Mouse (Mus musculus) duodenum, adult 2 months (tissue): ENCODE measurements around the gene Peli3. TPM values are rescaled to one million over a fixed set of nuclear protein-coding genes. Genes with fewer than 3 reads are reported as not detected.

Experiments used
- polyA plus RNA-seq: library from polyadenylated mRNA; depleted of rRNA; stranded (reverse); fragments of >200 nt; gene quantifications from 2 replicates; pipeline ENCODE4 v1.2.3, GENCODE M21; 2012; ENCODE audit warnings: low replicate concordance; rRNA removed

Peli3 gene
- 1.2 and 1.7 TPM in 2 replicates for polyA plus RNA-seq

GRCm38 (mm10) chr19:4942551-4943252 is at the start of gene Peli3:
TSS of gene Peli3 (minus strand) at chr19:4943127.

GRCm38 (mm10) chr19:4990256-4990625 is 47.3 kb upstream of the Peli3 start, which contains the start of gene Npas4:
TSS of gene Npas4 (minus strand) at chr19:4990316.

GRCm38 (mm10) chr19:4961928-4962601 is 19.1 kb upstream of the Peli3 start, which contains the start of gene Mrpl11:
TSS of gene Mrpl11 (plus strand) at chr19:4962147.

GRCm38 (mm10) chr19:4927904-4928531 is 14.9 kb downstream of the Peli3 start, which contains the start of gene Dpp3:
TSS of gene Dpp3 (minus strand) at chr19:4928287.

GRCm38 (mm10) chr19:4905979-4906794 is 36.7 kb downstream of the Peli3 start, which contains the start of gene Bbs1:
TSS of gene Bbs1 (minus strand) at chr19:4906628.

Other genes with a start within 250 kb of the Peli3 start
- gene Gm960, start 244.5 kb downstream of the Peli3 start, polyA plus RNA-seq = 0.21 and 0.38 TPM in 2 replicates
- gene Sptbn2, start 232.0 kb downstream of the Peli3 start, polyA plus RNA-seq = 0.15 and 0.36 TPM in 2 replicates
- gene Rbm4b, start 186.6 kb downstream of the Peli3 start, polyA plus RNA-seq = 1.6 and 1.9 TPM in 2 replicates
- 14.1 and 19.8 TPM in 2 replicates for gene Rbm4, start 149.2 kb downstream of the Peli3 start, polyA plus RNA-seq
- 14.3 and 15.5 TPM in 2 replicates for gene Gm21992, start 131.5 kb downstream of the Peli3 start, polyA plus RNA-seq
- gene Rbm14, start 131.5 kb downstream of the Peli3 start, polyA plus RNA-seq = 54.4 and 67.9 TPM in 2 replicates
- gene Ccs, start 103.8 kb downstream of the Peli3 start, polyA plus RNA-seq = 44.5 and 45.3 TPM in 2 replicates
- 0.05 and 0.20 TPM in 2 replicates for gene Ccdc87, start 103.8 kb downstream of the Peli3 start, polyA plus RNA-seq
- 23.8 and 33.2 TPM in 2 replicates for gene Ctsf, start 88.0 kb downstream of the Peli3 start, polyA plus RNA-seq
- 0.12 and 0.37 TPM in 2 replicates for gene Actn3, start 65.2 kb downstream of the Peli3 start, polyA plus RNA-seq
- gene Zdhhc24, start 64.5 kb downstream of the Peli3 start, polyA plus RNA-seq = 20.0 and 26.3 TPM in 2 replicates
- 0.32 and 2.3 TPM in 2 replicates for gene Bbs1, start 36.5 kb downstream of the Peli3 start, polyA plus RNA-seq
- 131 and 152 TPM in 2 replicates for gene Dpp3, start 14.8 kb downstream of the Peli3 start, polyA plus RNA-seq
- 8.4 and 15.6 TPM in 2 replicates for gene Mrpl11, start 19.0 kb upstream of the Peli3 start, polyA plus RNA-seq
- 0.90 and 1.8 TPM in 2 replicates for gene Npas4, start 47.2 kb upstream of the Peli3 start, polyA plus RNA-seq
- gene Slc29a2, start 80.7 kb upstream of the Peli3 start, polyA plus RNA-seq = 2.3 and 8.8 TPM in 2 replicates
- 12.5 and 14.2 TPM in 2 replicates for gene B4gat1, start 95.7 kb upstream of the Peli3 start, polyA plus RNA-seq
- 1.3 and 2.9 TPM in 2 replicates for gene AC124502.3, start 95.8 kb upstream of the Peli3 start, polyA plus RNA-seq
- 37.5 and 52.2 TPM in 2 replicates for gene Brms1, start 98.2 kb upstream of the Peli3 start, polyA plus RNA-seq
- 3.3 and 8.5 TPM in 2 replicates for gene Rin1, start 107.4 kb upstream of the Peli3 start, polyA plus RNA-seq
- 4.6 and 4.9 TPM in 2 replicates for gene Cd248, start 125.0 kb upstream of the Peli3 start, polyA plus RNA-seq
- 3.3 and 3.6 TPM in 2 replicates for gene Tmem151a, start 142.4 kb upstream of the Peli3 start, polyA plus RNA-seq
- gene Yif1a, start 145.4 kb upstream of the Peli3 start, polyA plus RNA-seq = 254 and 407 TPM in 2 replicates
- gene Cnih2, start 155.4 kb upstream of the Peli3 start, polyA plus RNA-seq = 2.0 and 3.1 TPM in 2 replicates
- 198 and 335 TPM in 2 replicates for gene Rab1b, start 163.9 kb upstream of the Peli3 start, polyA plus RNA-seq
- 23.5 and 24.1 TPM in 2 replicates for gene Klc2, start 175.4 kb upstream of the Peli3 start, polyA plus RNA-seq